22 mouse cellular contexts compared by ENCODE assay signal in genomic region chr1:171773232-171773989, GRCm38 (mm10). TPM values are rescaled to one million over a fixed set of nuclear protein-coding genes. Genes with fewer than 3 reads are reported as not detected.
DNase-seq lines count a peak whose midpoint lies in the region; ATAC-seq lines count a peak whose summit lies in the region.
"Had no signal": no experiment of that assay in that cellular context is flagged by ENCODE, and none has a peak within 500 bp of the region (broad histone marks: within the 10 kb centered on the region; RNA-seq: fewer than 3 reads in every experiment).

No protein-coding gene starts in this region.

- H3K27me3 ChIP-seq in megakaryocyte, embryonic 14.5 days (replicated peaks) = no peaks in the 10 kb centered on the region
- H3K27me3 ChIP-seq: embryonic facial prominence, embryonic 15.5 days; heart, embryonic 12.5 days; Patski had no signal

- H3K4me1 ChIP-seq in megakaryocyte, embryonic 14.5 days = peaks cover 79% of the 10 kb centered on the region
- H3K4me1 ChIP-seq: embryonic facial prominence, embryonic 15.5 days; heart, embryonic 12.5 days; hindbrain, embryonic 10.5 days had no signal

- peak overlapping the region; percentile 88 for H3K4me3 ChIP-seq in megakaryocyte, embryonic 14.5 days (replicated peaks)
- H3K4me3 ChIP-seq: embryonic facial prominence, embryonic 15.5 days; erythroblast, embryonic 14.5 days; forebrain, embryonic 10.5 days; heart, embryonic 12.5 days; hindbrain, embryonic 10.5 days had no signal

- no peaks in the 10 kb centered on the region for H3K9me3 ChIP-seq in megakaryocyte, embryonic 14.5 days
- H3K9me3 ChIP-seq: embryonic facial prominence, embryonic 15.5 days; forebrain, embryonic 10.5 days; heart, embryonic 12.5 days; hindbrain, embryonic 10.5 days had no signal

- peak; percentile 54 for ATAC-seq in frontal cortex, adult (ENCODE audit: low TSS enrichment)
- no peak for ATAC-seq in megakaryocyte, adult 5-6 weeks (ENCODE audit: poor library complexity, severe bottlenecking)
- ATAC-seq: forebrain, embryonic 14.5 days; Patski had no signal

- no peak for DNase-seq in frontal cortex, postnatal 25 days (ENCODE audit: low spot score in 2 of 2)
- peak; percentile 44 for DNase-seq in brain, adult 2 months (ENCODE audit: low read depth, low spot score)
- DNase-seq in naive thymus-derived CD4-positive, alpha-beta T cell, adult 2 months (ENCODE audit: low read depth) = peak; percentile 4
- no peak for DNase-seq in adrenal gland, postnatal 36 days
- no peak for DNase-seq in left cerebral cortex, adult 8-10 months (ENCODE audit: low spot score in 2 of 2)
- DNase-seq: adrenal gland, postnatal 14 days; B cell, adult 2 months; cerebellum, adult 2 months; cerebellum, postnatal 10 days; embryo, embryonic 11 days; gastrocnemius, postnatal 10 days had no signal

- H3K36me3 ChIP-seq in megakaryocyte, embryonic 14.5 days (replicated peaks; ENCODE audit: low read length) = peaks cover 93% of the 10 kb centered on the region
- H3K36me3 ChIP-seq: embryonic facial prominence, embryonic 15.5 days; forebrain, embryonic 10.5 days; G1E; heart, embryonic 12.5 days; hindbrain, embryonic 10.5 days had no signal

RNA-seq across cellular contexts. Expression of gene Slamf1, which starts 6.5 kb away (rescaled TPM):
- polyA plus RNA-seq in megakaryocyte, embryonic 14.5 days (2012; ENCODE audit: insufficient read depth, low replicate concordance) = 6.4 and 38.5 TPM in 2 replicates
- total RNA-seq in megakaryocyte, adult 5-6 weeks (2015) = not detected in 2 replicates
- not detected in 2 replicates for total RNA-seq in megakaryocyte, adult 5-6 weeks (2017)
- under 1 TPM; 0.13 to 0.16 TPM for total RNA-seq in adrenal gland, postnatal 36 days (2021)
- under 1 TPM; 0.18 to 0.63 (median 0.35) TPM for total RNA-seq in left cerebral cortex, adult 8-10 months (2022)
- polyA plus RNA-seq: cerebellum, adult 2 months; G1E had no signal

Comparison
In these comparisons a context has a peak if more than half of its experiments do, and no peak if none do; other contexts are left out.
1. DNase-seq: peak in brain, adult 2 months (single experiment) and naive thymus-derived CD4-positive, alpha-beta T cell, adult 2 months (single experiment); none in frontal cortex, postnatal 25 days (0 of 2), adrenal gland, postnatal 36 days (0 of 2) and left cerebral cortex, adult 8-10 months (0 of 2).